Mouse (Mus musculus) yolk sac, embryonic 10.5 days (tissue): ENCODE measurements around the gene Ndufb2.

ENCODE experiments used
- DNase-seq: peaks from one replicate; pipeline ENCODE4 v3.0.0-alpha.2; 2017; ENCODE audit warnings: low spot score

Gene Ndufb2

DNA sequence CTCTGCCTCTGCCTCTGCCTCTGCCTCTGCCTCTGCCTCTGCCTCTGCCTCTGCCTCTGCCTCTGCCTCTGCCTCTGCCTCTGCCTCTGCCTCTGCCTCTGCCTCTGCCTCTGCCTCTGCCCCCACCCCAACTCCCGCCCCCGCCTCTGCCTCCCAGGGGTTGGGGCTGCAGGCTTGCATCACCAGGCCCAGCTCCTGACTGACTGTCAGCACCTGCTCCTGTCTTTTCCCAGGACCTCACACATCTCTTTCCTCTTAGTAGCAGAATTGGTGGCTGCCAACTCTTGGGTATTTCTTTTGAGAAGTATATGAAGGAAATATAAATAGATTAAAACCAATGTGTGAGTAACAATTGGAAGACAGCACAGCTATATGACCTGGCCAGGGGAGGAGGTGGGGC, 11.8 kb upstream of the Ndufb2 start:
- DNase-seq: no peak

DNA sequence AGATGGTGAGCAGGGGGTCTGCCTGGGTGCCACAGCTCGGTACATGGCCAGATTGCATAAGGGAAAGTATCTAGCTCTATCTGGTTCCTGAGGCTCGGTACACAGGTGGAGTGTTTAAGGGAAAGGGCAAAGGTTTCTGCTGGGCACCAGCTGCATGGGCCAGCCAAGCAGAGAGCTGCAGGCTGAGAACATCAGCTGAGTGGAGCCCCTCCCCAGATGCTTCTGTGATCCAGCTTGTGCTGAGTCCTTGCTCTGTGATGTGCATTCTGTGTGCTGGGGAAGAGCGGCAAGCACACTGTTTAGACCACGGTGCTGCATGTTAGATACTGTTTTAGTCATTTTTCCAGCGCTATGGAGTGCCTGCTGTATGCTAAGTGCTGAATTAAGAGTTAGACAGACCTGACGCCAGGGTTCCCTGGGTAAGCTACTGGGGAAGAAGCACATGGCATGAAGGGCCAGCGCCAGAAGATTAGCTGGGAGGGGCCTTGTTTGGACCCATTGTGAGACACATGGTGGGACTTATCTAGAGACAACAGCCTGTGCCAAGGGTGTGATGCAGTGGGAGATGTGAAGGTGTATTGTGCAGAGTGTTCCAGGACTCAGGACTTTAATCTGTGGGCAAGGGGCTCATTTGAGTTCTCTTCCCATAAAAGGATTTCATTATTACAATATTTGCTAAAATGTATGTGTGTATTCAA, 11.1 kb upstream of the Ndufb2 start:
- no peak for DNase-seq

- DNase-seq: no peak
Measured at GRCm38 (mm10) chr6:39585517-39585916, 6.9 kb upstream of the Ndufb2 start, which contains the start of gene Gm42420. TSS of gene Gm42420 (plus strand) at chr6:39585753.

DNA sequence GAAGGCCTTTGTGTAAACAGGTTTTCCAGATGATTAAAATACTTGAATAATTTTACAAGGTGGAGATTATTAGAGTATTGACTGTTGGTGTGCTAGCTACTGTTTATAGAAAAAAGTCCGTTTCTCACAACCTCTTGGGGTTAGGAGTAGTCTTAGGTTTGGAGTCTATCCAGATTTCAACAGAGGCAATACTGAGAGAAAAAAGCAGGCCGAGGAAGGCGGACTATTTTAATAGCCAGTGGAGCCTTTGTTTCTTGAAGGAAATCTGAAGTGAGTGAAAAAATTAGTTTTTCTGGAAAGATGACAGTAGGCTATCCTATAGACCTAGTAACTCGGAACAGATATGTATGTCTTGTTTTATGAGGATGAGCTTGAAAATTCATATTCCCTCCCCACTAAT, 893 bp upstream of the Ndufb2 start:
- no peak for DNase-seq

GRCm38 (mm10) chr6:39600851-39601250, 8.5 kb downstream of the Ndufb2 start:
- DNase-seq: no peak

DNA sequence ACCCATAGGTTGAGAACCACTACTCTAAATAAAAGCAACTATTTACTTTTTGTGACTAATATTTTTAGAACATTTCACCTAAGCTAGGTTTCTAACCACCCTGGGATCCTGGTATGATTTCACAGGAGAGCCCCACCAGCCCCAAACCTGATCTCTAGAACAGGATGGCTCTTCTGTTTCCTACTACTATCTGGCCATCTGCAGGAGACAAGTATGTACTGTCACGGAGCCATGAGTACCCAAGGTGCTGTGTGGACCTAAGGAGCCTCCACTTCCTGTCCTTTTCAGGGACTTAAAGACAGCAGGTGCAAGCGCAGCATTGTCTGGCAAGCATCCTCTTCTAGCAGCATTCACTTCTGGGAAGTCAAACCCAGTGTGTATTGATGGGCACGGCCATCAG, 9.5 kb downstream of the Ndufb2 start:
- no peak for DNase-seq

DNA sequence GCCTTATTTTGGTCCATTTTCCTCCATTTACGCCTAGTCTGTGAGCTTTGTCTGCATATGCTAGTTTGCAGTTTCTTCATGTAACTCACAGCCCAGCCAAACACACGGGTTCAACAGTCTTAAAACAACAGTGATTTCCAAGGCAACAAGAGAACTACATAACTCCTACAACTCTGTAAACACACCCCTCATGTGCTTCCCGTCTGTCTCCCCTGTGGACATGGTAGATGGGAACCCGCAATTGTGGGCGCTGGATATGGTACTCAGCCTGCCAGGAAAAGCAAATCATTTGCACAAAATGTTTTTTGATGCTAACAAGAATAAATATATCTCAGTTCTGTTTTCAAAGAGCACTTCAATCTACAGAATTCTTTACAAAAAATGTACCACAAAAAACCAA, 12.2 kb downstream of the Ndufb2 start:
- no peak for DNase-seq

GRCm38 (mm10) chr6:39606056-39606455, 13.7 kb downstream of the Ndufb2 start:
- DNase-seq: no peak

GRCm38 (mm10) chr6:39606862-39607261, 14.5 kb downstream of the Ndufb2 start:
- peak; percentile 16 for DNase-seq

DNA sequence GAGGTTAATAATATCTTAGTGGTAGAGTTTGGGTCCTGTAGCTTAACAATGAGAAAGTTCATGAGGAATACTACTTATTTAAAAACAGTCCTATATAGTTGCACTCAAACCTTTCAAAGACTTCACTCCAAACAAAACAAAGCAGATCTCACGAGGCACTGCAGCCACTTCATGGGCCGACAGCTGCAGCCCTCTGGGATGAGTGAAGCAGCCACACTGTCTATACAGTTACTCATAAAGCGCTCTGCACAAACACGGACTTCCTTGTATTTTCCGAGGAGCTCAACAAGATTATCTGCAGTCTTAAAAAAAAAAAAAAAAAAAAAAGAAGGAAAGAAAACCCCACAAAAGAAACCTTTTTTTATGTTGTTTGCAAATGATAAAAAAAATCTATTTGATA, 15.0 kb downstream of the Ndufb2 start:
- no peak for DNase-seq

GRCm38 (mm10) chr6:39610207-39610606, 17.8 kb downstream of the Ndufb2 start:
- DNase-seq: no peak

DNA sequence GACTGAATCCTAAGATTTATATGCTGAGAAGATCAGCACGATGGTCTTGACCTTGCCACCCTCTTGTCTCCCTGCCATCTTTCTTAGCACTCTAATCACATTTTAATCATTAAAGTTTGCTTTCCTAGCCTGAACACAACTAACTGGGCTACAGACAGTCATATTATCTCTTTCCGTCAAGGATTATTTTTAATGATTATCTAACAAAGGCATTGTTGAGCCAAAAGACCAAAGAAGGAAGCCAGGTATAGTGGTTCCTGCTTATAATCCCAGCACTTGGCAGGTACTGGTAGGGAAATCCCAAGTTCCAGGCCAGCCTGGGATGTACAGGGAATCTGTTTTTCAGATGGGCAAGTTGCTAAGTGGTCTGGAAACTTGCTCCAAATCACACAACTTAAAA, 18.9 kb downstream of the Ndufb2 start:
- DNase-seq: no peak
